Mouse (Mus musculus): ENCODE data around the gene Ank2. TPM values are rescaled to one million over a fixed set of nuclear protein-coding genes. Genes with fewer than 3 reads are reported as not detected.

Ank2 gene
- 1.2 and 1.3 TPM in 2 replicates for polyA plus RNA-seq (2012; rRNA removed)

GRCm38 (mm10) chr3:127498742-127499400 lies at the start of gene Ank2:
Gene Ank2 (minus strand): TSS chr3:127499350.

Other genes starting within 250 kb of the Ank2 start
- gene Larp7, start 54.0 kb upstream of the Ank2 start, polyA plus RNA-seq (2012; rRNA removed): 0.05 and 0.06 TPM in 2 replicates
- gene Zgrf1, start 54.1 kb upstream of the Ank2 start, polyA plus RNA-seq (2012; rRNA removed): 0.03 and 0.05 TPM in 2 replicates
- gene Neurog2, start 133.8 kb upstream of the Ank2 start, polyA plus RNA-seq (2012; rRNA removed): not detected in 2 replicates